Mouse (Mus musculus) natural killer cell, adult 2 months (primary cell): ENCODE measurements around the gene Etv6.
A peak's percentile ranks its signal among the peaks of the same experiment; 100 is the strongest.

Experiments used
- DNase-seq, 2 experiments: peaks; one replicate each; pipeline ENCODE4 v3.0.0; 2022; ENCODE audit warnings: low spot score in 2 of 2

Etv6 gene

GRCm38 (mm10) chr6:134168799-134169198 is 133.3 kb downstream of the Etv6 start:
- DNase-seq: no peak

GRCm38 (mm10) chr6:134171235-134171634 is 135.7 kb downstream of the Etv6 start:
- DNase-seq: no peak

- DNase-seq: no peak
Observed at GRCm38 (mm10) chr6:134171906-134172728, 136.6 kb downstream of the Etv6 start.

GRCm38 (mm10) chr6:134173439-134173838 is 137.9 kb downstream of the Etv6 start:
- DNase-seq: no peak

GRCm38 (mm10) chr6:134175059-134175458 is 139.6 kb downstream of the Etv6 start:
- DNase-seq: no peak

GRCm38 (mm10) chr6:134177196-134177595 is 141.7 kb downstream of the Etv6 start:
- no peak for DNase-seq

- no peak for DNase-seq
Observed at GRCm38 (mm10) chr6:134182301-134182948, 146.9 kb downstream of the Etv6 start.

- DNase-seq: no peak
Observed at GRCm38 (mm10) chr6:134183592-134184342, 148.3 kb downstream of the Etv6 start.

GRCm38 (mm10) chr6:134186286-134186903 is 150.9 kb downstream of the Etv6 start:
- peak; percentile 1 to 3 for DNase-seq

- no peak for DNase-seq
Observed at GRCm38 (mm10) chr6:134188719-134189118, 153.2 kb downstream of the Etv6 start.

GRCm38 (mm10) chr6:134189174-134189573 is 153.7 kb downstream of the Etv6 start:
- DNase-seq: no peak

GRCm38 (mm10) chr6:134189575-134190132 is 154.2 kb downstream of the Etv6 start:
- DNase-seq: peak in 1 of 2 experiments; percentile 26

GRCm38 (mm10) chr6:134190597-134191278 is 155.2 kb downstream of the Etv6 start:
- DNase-seq: no peak

- no peak for DNase-seq
Observed at GRCm38 (mm10) chr6:134192710-134193109, 157.2 kb downstream of the Etv6 start.

GRCm38 (mm10) chr6:134199895-134200294 is 164.4 kb downstream of the Etv6 start:
- no peak for DNase-seq

- no peak for DNase-seq
Observed at GRCm38 (mm10) chr6:134200577-134200976, 165.1 kb downstream of the Etv6 start.

- DNase-seq: no peak
Observed at GRCm38 (mm10) chr6:134202176-134202575, 166.7 kb downstream of the Etv6 start.

GRCm38 (mm10) chr6:134205163-134205562 is 169.7 kb downstream of the Etv6 start:
- no peak for DNase-seq

- DNase-seq: no peak
Observed at GRCm38 (mm10) chr6:134205726-134206125, 170.2 kb downstream of the Etv6 start.

- DNase-seq: no peak
Observed at GRCm38 (mm10) chr6:134206251-134206650, 170.8 kb downstream of the Etv6 start.
